Mouse (Mus musculus): ENCODE measurements around the gene Nip7. TPM values are rescaled to one million over a fixed set of nuclear protein-coding genes. Genes with fewer than 3 reads are reported as not detected.

Nip7 gene
- polyA plus RNA-seq, 1 experiment from 2014 or later = 59.3 TPM

DNA sequence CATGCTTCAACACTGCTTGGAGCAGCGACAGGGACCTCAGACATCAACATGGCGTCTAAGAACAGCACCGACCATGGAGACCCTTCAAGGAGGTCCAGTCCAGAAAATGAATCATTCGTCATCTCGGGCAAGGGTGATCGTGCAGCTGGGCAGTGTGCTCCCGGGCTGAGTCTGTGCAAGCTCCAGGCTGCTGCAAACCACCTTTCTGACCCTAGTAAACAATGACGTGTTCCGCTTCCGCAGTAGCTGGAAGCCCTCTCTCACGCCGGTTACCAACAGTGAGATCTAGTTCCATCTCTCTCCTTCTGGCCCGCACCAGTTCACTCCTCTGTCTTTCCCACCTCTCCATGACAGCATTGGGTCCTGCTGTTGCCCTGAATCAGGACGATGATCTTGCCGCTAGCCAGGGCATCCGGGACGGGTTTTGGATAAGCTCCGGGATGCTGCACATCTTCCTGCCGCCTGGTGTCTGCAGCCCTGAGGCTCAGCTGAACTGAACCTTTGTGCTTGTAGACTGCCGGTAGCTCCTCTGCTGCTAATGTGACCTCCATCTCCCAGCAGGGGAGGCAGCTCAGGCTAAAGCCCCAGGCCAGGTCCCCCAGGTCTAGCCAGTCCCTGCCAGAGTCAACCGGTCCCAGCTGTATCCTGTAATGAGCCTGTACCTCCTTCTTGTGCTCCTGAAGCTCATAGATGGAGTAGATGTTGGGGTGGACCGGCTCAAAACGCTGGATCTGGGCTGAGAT, 52.5 kb downstream of the Nip7 start:
- Histone ChIP-seq H3K27ac (replicated peaks) (no peak overlapping the region), H3K9me3 (replicated peaks) (no peaks in the 10 kb centered on the region), H3K4me1 (no peaks in the 10 kb centered on the region), H3K9ac (replicated peaks) (no peak overlapping the region), H3K4me3 (replicated peaks) (no peak overlapping the region), H3K27me3 (replicated peaks) (no peaks in the 10 kb centered on the region), H3K36me3 (no peaks in the 10 kb centered on the region), H3K4me2 (no peak overlapping the region)
- WGBS = 74% methylated on average over 23 of the region's 23 CpGs
- no peak for ATAC-seq (ENCODE audit: low FRiP score)

- H3K4me2 ChIP-seq = no peak overlapping the region
- WGBS = 84% methylated on average over 5 of the region's 5 CpGs
- H3K9ac ChIP-seq (replicated peaks) = no peak overlapping the region
- no peaks in the 10 kb centered on the region for H3K9me3 ChIP-seq (replicated peaks)
- H3K4me1 ChIP-seq = no peaks in the 10 kb centered on the region
- ATAC-seq (ENCODE audit: low FRiP score) = no peak
- H3K27me3 ChIP-seq (replicated peaks) = no peaks in the 10 kb centered on the region
- H3K4me3 ChIP-seq (replicated peaks) = no peak overlapping the region
- no peaks in the 10 kb centered on the region for H3K36me3 ChIP-seq
- no peak overlapping the region for H3K27ac ChIP-seq (replicated peaks)
These were observed 53.2 kb downstream of the Nip7 start for GRCm38 (mm10) chr8:107109816-107110435.

Small RNA genes lying within 50 kb of the gene (microRNA-seq; reads per million reads assigned to microRNA genes)
- 0.87 reads per million for gene Mir7075

Other genes with a start within 250 kb of the Nip7 start
- gene Has3, start 186.6 kb upstream of the Nip7 start, polyA plus RNA-seq (2015; fragmentation: Nextera tagmentation; extraction: Ambion mirVana) = 1.6 and 2.2 TPM in 2 replicates
- gene Utp4, start 163.2 kb upstream of the Nip7 start, polyA plus RNA-seq (2015; fragmentation: Nextera tagmentation; extraction: Ambion mirVana) = 41.7 and 49.8 TPM in 2 replicates
- 6.6 and 8.7 TPM in 2 replicates for gene Sntb2, start 121.1 kb upstream of the Nip7 start, polyA plus RNA-seq (2015; fragmentation: Nextera tagmentation; extraction: Ambion mirVana)
- 135 and 155 TPM in 2 replicates for gene Vps4a, start 25.7 kb upstream of the Nip7 start, polyA plus RNA-seq (2015; fragmentation: Nextera tagmentation; extraction: Ambion mirVana)
- 43.5 and 44.1 TPM in 2 replicates for gene Pdf, start 8.3 kb upstream of the Nip7 start, polyA plus RNA-seq (2015; fragmentation: Nextera tagmentation; extraction: Ambion mirVana)
- 42.6 and 44.3 TPM in 2 replicates for gene Cog8, start 188 bp upstream of the Nip7 start, polyA plus RNA-seq (2015; fragmentation: Nextera tagmentation; extraction: Ambion mirVana)
- 0.64 TPM in 1 of 2 replicates, not detected in the other for gene Tmed6, start 8.8 kb downstream of the Nip7 start, polyA plus RNA-seq (2015; fragmentation: Nextera tagmentation; extraction: Ambion mirVana)
- gene Terf2, start 39.7 kb downstream of the Nip7 start, polyA plus RNA-seq (2015; fragmentation: Nextera tagmentation; extraction: Ambion mirVana) = 23.9 and 27.4 TPM in 2 replicates
- 91.6 and 95.0 TPM in 2 replicates for gene Cyb5b, start 93.8 kb downstream of the Nip7 start, polyA plus RNA-seq (2015; fragmentation: Nextera tagmentation; extraction: Ambion mirVana)
- 11.3 and 11.4 TPM in 2 replicates for gene Nfat5, start 236.6 kb downstream of the Nip7 start, polyA plus RNA-seq (2015; fragmentation: Nextera tagmentation; extraction: Ambion mirVana)